Mouse (Mus musculus) embryonic facial prominence, embryonic 13.5 days (tissue): Measurements from ENCODE around the gene Sec14l3. TPM values are rescaled to one million over a fixed set of nuclear protein-coding genes. Genes with fewer than 3 reads are reported as not detected.

Source experiments
- ATAC-seq: fragments of 200-750 bp; cut with Nextera tagmentation; 2 replicates; pipeline ENCODE4 v1.8.0; 2017; ENCODE audit warnings: low read depth; ENCODE audit not compliant: insufficient number of reproducible peaks, insufficient read depth, low FRiP score, low TSS enrichment
- H3K27ac ChIP-seq: fragments of 300-500 bp; sonication (generic); 2 replicates; pipeline ENCODE4 v1.5.1; 2015; ENCODE audit warnings: moderate library complexity, mild to moderate bottlenecking, inconsistent platforms
- H3K27me3 ChIP-seq: fragments of 300-500 bp; sonication (generic); 2 replicates; pipeline ENCODE4 v1.6.1; 2015; ENCODE audit warnings: mild to moderate bottlenecking, inconsistent platforms
- H3K36me3 ChIP-seq: fragments of 300-500 bp; sonication (generic); 2 replicates; pipeline ENCODE4 v1.6.1; 2015; ENCODE audit warnings: mild to moderate bottlenecking, inconsistent platforms
- H3K4me1 ChIP-seq: fragments of 300-500 bp; sonication (generic); 2 replicates; pipeline ENCODE4 v1.6.1; 2015; ENCODE audit warnings: inconsistent platforms
- H3K4me2 ChIP-seq: fragments of 300-500 bp; sonication (generic); 2 replicates; pipeline ENCODE4 v1.6.1; 2015; ENCODE audit warnings: moderate library complexity, mild to moderate bottlenecking, inconsistent platforms
- H3K4me3 ChIP-seq: fragments of 300-500 bp; sonication (generic); 2 replicates; pipeline ENCODE4 v1.5.1; 2015; ENCODE audit warnings: mild to moderate bottlenecking, inconsistent platforms
- H3K9ac ChIP-seq: fragments of 300-500 bp; sonication (generic); 2 replicates; pipeline ENCODE4 v1.6.1; 2015; ENCODE audit warnings: mild to moderate bottlenecking, inconsistent platforms
- H3K9me3 ChIP-seq: fragments of 300-500 bp; sonication (generic); 2 replicates; pipeline ENCODE4 v1.6.1; 2016; ENCODE audit warnings: inconsistent platforms
- WGBS: fragments of 180-500 bp; shearing (Covaris S2); methylation state at CpG from one replicate; pipeline ENCODE4 v1.1.7; 2015; ENCODE audit warnings: mixed read lengths; 5-methylcytosine and 5-hydroxymethylcytosine counted together
- polyA plus RNA-seq: library from polyadenylated mRNA; unstranded; fragments of >200 nt; fragmentation: Nextera tagmentation; extraction: Ambion mirVana; gene quantifications from 2 replicates; pipeline ENCODE4 v1.2.1, GENCODE M21; 2015

Sec14l3 gene
- polyA plus RNA-seq, 1 experiment from 2014 or later = not detected

DNA sequence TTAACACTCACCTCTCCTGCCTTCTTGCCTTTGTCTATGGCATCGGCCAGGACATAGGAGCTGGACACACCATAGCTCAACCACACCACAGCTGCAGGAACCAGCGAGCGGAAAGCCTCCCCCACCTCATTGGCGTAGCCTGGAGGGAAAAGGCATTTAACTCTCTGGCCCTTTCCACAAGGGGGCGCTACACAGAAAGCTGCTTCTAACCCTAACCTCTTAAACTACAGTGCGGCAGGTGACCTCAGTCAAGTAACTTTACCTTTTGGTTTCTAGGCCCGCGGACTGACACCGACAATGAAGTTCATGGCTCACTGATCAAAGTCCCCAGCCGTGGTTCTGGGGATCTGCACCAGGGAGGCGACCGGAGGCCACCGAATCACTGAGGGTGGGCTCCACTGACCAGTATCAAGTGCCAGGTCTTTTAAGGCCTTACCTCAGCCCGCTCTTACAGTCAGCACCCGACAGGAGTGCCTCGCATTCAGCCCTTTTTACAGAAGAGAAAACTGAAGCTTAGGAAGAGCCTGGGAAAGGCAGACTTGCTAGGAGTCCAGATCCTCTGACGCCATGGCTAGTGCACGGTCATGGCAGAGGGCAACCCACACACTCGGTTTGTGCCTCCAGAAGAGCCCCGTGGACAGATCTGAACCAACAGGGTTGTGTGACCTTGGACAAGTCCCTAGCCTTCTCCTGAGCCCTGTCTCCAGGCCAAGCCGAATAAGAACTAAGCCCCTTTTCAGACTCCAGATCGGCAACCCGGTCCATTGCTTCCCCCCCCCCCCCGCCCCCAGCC, 29.9 kb downstream of the Sec14l3 start:
- no peak for ATAC-seq
- H3K27me3 ChIP-seq = no peaks in the 10 kb centered on the region
- peak overlapping the region; percentile 56 for H3K4me3 ChIP-seq
- H3K4me2 ChIP-seq = peak overlapping the region; percentile 88
- no peaks in the 10 kb centered on the region for H3K9me3 ChIP-seq
- peak overlapping the region; percentile 67 for H3K9ac ChIP-seq
- peak overlapping the region; percentile 88; the same call in 1 of the 2 replicates for H3K27ac ChIP-seq
- 7% methylated on average over 23 of the region's 24 CpGs for WGBS
- H3K4me1 ChIP-seq = peaks cover 25% of the 10 kb centered on the region
- H3K36me3 ChIP-seq = peaks cover 15% of the 10 kb centered on the region; the same call in 1 of the 2 replicates

GRCm38 (mm10) chr11:4095171-4096053, 30.8 kb downstream of the Sec14l3 start, which contains the start of gene Mtfp1:
Gene Mtfp1, minus strand, starts transcription at chr11:4095445.
- Histone ChIP-seq H3K27me3 (no peaks in the 10 kb centered on the region), H3K4me3 (peak within 1 kb of the TSS; percentile 56), H3K4me1 (peaks cover 25% of the 10 kb centered on the region), H3K9ac (peak within 1 kb of the TSS; percentile 67), H3K36me3 (peaks cover 15% of the 10 kb centered on the region; the same call in 1 of the 2 replicates), H3K9me3 (no peaks in the 10 kb centered on the region), H3K4me2 (peak within 1 kb of the TSS; percentile 88), H3K27ac (peak within 1 kb of the TSS; percentile 88)
- no peak for ATAC-seq
- WGBS = 7% methylated on average over 33 of the region's 34 CpGs

DNA sequence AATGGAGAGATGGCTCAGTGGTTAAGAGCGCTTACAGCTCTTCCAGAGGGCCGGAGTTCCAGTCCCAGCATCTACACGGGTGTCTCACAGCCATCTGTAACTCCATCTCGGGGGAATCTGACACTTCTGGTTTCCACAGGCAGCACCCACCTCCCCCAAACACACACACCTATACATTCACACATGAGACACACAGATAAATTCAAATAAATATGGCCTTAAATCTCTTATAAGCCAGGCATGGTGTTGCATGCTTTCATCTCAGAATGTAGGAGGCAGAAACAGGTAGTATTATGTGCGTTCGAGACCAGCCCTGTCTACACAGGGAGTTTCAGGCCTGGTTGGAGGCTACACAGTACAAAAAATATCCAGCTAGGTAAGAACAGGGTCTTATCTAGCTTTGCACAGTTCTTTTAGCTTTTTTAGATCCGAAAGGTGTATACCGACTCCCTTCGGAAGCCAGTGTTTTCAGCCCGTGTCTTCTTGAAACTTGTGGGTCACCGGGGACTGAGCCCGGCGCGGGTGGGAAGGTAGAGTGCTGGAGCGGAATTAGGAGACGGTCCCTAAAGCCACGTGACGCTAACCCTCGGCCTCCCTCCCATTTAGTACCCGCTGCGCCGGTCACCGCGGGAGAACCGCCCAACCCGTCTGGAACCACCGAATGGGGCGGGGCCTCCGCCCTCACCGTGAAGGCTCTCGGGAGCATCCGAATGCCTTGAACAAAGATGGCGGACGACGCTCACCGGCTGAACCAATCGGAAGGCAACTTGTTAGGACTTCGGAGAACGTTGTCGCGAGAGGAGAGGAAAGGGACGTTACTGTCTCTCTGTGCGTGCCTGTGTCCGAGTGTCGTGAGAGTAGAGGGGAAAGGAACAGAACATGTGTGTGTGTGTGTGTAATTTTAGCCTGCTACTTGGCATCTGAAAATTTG, 31.7 kb downstream of the Sec14l3 start:
- peak; percentile 94 for ATAC-seq
- Histone ChIP-seq H3K4me1 (peaks cover 25% of the 10 kb centered on the region), H3K4me2 (peak overlapping the region; percentile 88), H3K9me3 (no peaks in the 10 kb centered on the region), H3K4me3 (peak overlapping the region; percentile 56), H3K27ac (peak overlapping the region; percentile 88), H3K9ac (peak overlapping the region; percentile 85), H3K36me3 (peaks cover 11% of the 10 kb centered on the region; the same call in 1 of the 2 replicates), H3K27me3 (no peaks in the 10 kb centered on the region)
- 2% methylated on average over 45 of the region's 45 CpGs for WGBS

- Histone ChIP-seq H3K4me3 (peak overlapping the region; percentile 56), H3K27me3 (no peaks in the 10 kb centered on the region), H3K4me1 (peaks cover 25% of the 10 kb centered on the region), H3K27ac (peak overlapping the region; percentile 87), H3K9me3 (no peaks in the 10 kb centered on the region), H3K4me2 (peak overlapping the region; percentile 88), H3K9ac (peak overlapping the region; percentile 85), H3K36me3 (peaks cover 2% of the 10 kb centered on the region; the same call in 1 of the 2 replicates)
- 34% methylated on average over 10 of the region's 10 CpGs for WGBS
- ATAC-seq = no peak
Observed at GRCm38 (mm10) chr11:4097091-4097621, 32.5 kb downstream of the Sec14l3 start.

GRCm38 (mm10) chr11:4098120-4098519, 33.5 kb downstream of the Sec14l3 start:
- Histone ChIP-seq H3K4me3 (no peak overlapping the region), H3K9ac (no peak overlapping the region), H3K9me3 (no peaks in the 10 kb centered on the region), H3K27me3 (no peaks in the 10 kb centered on the region), H3K4me1 (peaks cover 25% of the 10 kb centered on the region), H3K4me2 (no peak overlapping the region), H3K27ac (no peak overlapping the region), H3K36me3 (0 out of 2 replicates have a peak, but pooled peaks cover 2% of the 10 kb centered on the region)
- no peak for ATAC-seq
- 67% methylated on average over 8 of the region's 8 CpGs for WGBS

DNA sequence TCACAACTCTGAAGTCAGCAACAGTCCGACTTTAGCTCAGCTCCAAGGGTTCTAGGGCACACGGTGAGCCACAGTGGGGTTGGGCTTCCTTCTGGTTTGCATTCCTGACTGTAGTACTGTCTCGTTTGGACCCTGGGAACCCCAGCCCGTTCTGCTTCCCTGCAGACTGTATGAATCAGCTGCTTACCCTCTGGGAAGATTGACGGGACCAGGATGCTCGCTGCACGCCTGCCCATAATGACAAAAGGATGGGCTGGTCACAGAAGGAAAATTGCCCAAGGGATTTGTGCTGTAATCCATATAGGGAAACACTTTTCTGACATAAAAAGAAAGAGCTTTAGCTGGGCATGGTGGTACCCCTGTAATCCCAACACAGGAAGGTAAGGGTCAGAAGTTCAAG, 34.2 kb downstream of the Sec14l3 start:
- Histone ChIP-seq H3K27me3 (no peaks in the 10 kb centered on the region), H3K4me1 (peaks cover 25% of the 10 kb centered on the region), H3K4me3 (no peak overlapping the region), H3K27ac (no peak overlapping the region), H3K9ac (peak overlapping the region; percentile 27; the same call in 1 of the 2 replicates), H3K36me3 (0 out of 2 replicates have a peak, but pooled peaks cover 6% of the 10 kb centered on the region), H3K4me2 (no peak overlapping the region), H3K9me3 (no peaks in the 10 kb centered on the region)
- no peak for ATAC-seq
- WGBS = 63% methylated on average over 7 of the region's 7 CpGs

GRCm38 (mm10) chr11:4099447-4099846, 34.8 kb downstream of the Sec14l3 start:
- no peak overlapping the region for H3K4me2 ChIP-seq
- ATAC-seq = no peak
- no peak overlapping the region for H3K4me3 ChIP-seq
- no peak overlapping the region for H3K9ac ChIP-seq
- H3K27ac ChIP-seq = no peak overlapping the region
- 72% methylated on average over 3 of the region's 3 CpGs for WGBS
- H3K36me3 ChIP-seq = 0 out of 2 replicates have a peak, but pooled peaks cover 6% of the 10 kb centered on the region
- H3K27me3 ChIP-seq = no peaks in the 10 kb centered on the region
- H3K9me3 ChIP-seq = no peaks in the 10 kb centered on the region
- peaks cover 22% of the 10 kb centered on the region for H3K4me1 ChIP-seq

DNA sequence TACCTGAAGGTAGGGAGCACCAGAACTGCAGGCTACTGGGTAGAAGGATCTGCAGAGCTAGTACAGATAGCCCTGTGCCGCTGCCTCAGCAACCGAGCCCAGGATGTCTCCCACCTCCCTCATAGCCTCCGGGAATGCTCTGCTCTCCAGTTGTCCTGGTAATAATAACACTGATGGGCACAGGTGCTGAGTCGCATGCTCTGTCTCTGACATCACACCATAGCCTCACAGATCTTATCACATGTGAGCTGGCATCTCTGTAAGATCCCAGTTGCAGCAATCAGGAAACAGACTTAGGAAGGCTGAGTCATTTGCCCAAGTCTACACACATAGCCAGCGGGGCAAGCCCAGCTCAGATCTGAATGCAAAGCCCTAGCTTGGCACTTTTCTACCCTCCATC, 37.2 kb downstream of the Sec14l3 start:
- ATAC-seq = no peak
- WGBS = 79% methylated on average over 5 of the region's 5 CpGs
- Histone ChIP-seq H3K9me3 (no peaks in the 10 kb centered on the region), H3K4me2 (no peak overlapping the region), H3K4me1 (peaks cover 6% of the 10 kb centered on the region), H3K9ac (0 out of 2 replicates have a peak overlapping the region, but pooled peaks have one; percentile 32), H3K27me3 (no peaks in the 10 kb centered on the region), H3K36me3 (0 out of 2 replicates have a peak, but pooled peaks cover 6% of the 10 kb centered on the region), H3K27ac (no peak overlapping the region), H3K4me3 (no peak overlapping the region)

DNA sequence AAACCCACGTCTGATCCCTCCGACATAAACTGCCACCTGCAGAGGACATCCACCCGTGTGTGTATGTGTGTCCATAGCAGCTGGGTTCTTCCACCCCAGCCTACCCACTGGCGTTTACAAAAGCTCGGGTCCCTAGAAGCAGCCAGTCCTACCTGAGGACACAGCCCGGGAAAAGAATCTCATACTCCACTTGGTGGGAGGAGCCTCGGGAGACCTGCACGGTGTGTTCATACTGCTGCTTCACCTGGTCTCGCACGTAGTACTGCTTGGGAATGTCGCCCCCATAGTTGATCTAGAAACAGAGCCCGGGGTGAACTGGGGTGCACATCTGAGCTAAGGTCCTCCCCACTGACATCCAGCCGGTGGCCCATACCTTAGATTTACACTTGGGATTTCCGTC, 38.9 kb downstream of the Sec14l3 start:
- Histone ChIP-seq H3K36me3 (0 out of 2 replicates have a peak, but pooled peaks cover 6% of the 10 kb centered on the region), H3K9ac (no peak overlapping the region), H3K27me3 (no peaks in the 10 kb centered on the region), H3K9me3 (no peaks in the 10 kb centered on the region), H3K4me2 (no peak overlapping the region), H3K4me3 (no peak overlapping the region), H3K4me1 (no peaks in the 10 kb centered on the region), H3K27ac (no peak overlapping the region)
- WGBS = 76% methylated on average over 14 of the region's 14 CpGs
- no peak for ATAC-seq

- Histone ChIP-seq H3K27ac (no peak overlapping the region), H3K36me3 (0 out of 2 replicates have a peak, but pooled peaks cover 6% of the 10 kb centered on the region), H3K4me2 (no peak overlapping the region), H3K9me3 (no peaks in the 10 kb centered on the region), H3K4me1 (no peaks in the 10 kb centered on the region), H3K4me3 (no peak overlapping the region), H3K27me3 (no peaks in the 10 kb centered on the region), H3K9ac (no peak overlapping the region)
- ATAC-seq = no peak
- WGBS = 87% methylated on average over 5 of the region's 5 CpGs
Observed at GRCm38 (mm10) chr11:4104989-4105388, 40.3 kb downstream of the Sec14l3 start.
